Mouse (Mus musculus): ENCODE measurements around the gene Shoc2.

DNA sequence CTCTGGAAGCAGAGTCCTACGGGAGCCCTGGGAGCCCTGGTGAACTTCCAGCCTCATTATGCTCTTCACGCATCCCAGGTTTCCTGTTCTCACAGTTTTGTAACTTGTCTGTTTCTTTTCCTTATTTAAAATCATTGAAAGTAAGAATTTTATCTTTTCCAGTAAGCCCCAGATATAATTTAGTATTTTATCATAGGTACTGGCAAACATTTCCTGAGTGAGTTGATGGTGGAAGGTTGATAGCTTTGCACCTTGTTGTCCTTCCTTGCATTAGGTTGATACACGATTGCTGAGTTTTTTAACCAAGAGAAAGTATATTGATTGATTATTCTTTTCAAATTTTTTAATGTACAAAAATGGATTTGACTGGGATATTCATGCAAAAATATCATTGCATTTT is 25.1 kb downstream of the Shoc2 start:
- TF ChIP-seq CTCF (IDR thresholded peaks at IDR 0.05; ENCODE audit: insufficient read depth, low read depth, low read length) (no peak), POLR2A (IDR thresholded peaks at IDR 0.05; ENCODE audit: insufficient read depth, low read depth, low read length) (no peak)
